Mouse (Mus musculus): ENCODE measurements around the gene Chtf18.

DNA sequence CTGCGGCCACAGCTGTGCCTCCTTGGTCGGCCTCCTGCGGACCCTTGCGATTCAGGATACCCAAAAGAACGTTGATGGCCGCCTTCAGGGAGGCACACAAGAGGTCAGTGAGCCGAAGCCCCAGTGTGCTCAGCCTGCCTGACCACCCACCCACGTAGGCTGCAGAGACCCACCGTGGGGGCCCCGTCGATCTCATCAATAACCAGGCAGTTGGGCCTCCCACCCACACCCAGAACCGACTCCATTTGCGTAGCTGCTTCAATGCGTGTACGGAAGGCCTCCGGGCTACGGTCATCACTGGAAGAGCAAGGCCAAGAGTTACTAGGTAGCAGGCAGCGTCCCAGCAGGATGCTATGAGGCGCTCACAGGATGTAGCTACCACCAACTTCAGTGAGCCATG is 3.7 kb downstream of the Chtf18 start:
- TF ChIP-seq CTCF (IDR thresholded peaks at IDR 0.05; ENCODE audit: low read depth, low read length) = no peak
- no peak for TF ChIP-seq POLR2A (IDR thresholded peaks at IDR 0.05; ENCODE audit: insufficient read depth, low read length)
- no peak for TF ChIP-seq EP300 (IDR thresholded peaks at IDR 0.05; ENCODE audit: insufficient read depth, low read depth, low read length)

Data from ES-Bruce4 (cell line).